Mouse (Mus musculus): Measurements from ENCODE around the gene Ghitm.

The Ghitm gene

DNA sequence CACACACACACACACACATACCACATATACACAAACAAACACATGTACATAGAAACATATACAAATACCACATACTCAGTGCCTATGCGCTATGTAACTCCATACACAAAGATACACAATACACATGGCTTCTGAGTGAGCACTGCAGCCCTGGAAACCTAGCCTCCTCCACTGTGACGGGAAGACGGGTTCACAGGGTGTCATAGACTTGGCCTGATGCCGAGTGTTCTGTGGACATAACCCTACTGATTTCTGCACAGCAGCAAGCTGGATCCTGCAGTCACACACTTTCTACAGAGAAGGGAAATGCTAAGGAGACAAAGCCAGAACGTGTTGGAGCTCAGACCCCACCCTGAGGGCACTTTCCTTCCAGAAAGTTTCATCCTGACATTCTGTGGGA, 30.3 kb downstream of the Ghitm start:
- no peak for DNase-seq (ENCODE audit: low read depth, low spot score)

DNA sequence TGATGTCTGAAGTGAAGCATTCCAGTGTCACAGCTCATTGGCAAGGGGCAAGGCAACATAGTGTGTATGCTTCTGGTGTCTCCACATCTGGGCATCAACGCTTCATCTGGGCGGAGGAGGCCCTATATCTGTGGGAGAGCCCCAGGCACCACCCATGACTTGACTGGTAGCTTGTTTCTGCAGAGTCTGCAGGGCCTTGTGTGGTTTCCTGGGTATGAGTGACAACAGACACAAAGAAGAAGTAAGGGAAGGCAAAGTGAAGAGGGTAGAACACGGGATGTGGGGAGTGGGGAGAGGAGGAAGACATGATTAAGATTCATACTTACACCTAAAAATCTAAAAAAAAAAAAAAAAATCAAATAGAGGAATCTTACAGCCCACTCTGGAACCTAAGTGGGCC, 32.6 kb downstream of the Ghitm start:
- no peak for DNase-seq (ENCODE audit: low read depth, low spot score)

GRCm38 (mm10) chr14:37101531-37101930, 33.5 kb downstream of the Ghitm start:
- DNase-seq (ENCODE audit: low read depth, low spot score), result no peak

DNA sequence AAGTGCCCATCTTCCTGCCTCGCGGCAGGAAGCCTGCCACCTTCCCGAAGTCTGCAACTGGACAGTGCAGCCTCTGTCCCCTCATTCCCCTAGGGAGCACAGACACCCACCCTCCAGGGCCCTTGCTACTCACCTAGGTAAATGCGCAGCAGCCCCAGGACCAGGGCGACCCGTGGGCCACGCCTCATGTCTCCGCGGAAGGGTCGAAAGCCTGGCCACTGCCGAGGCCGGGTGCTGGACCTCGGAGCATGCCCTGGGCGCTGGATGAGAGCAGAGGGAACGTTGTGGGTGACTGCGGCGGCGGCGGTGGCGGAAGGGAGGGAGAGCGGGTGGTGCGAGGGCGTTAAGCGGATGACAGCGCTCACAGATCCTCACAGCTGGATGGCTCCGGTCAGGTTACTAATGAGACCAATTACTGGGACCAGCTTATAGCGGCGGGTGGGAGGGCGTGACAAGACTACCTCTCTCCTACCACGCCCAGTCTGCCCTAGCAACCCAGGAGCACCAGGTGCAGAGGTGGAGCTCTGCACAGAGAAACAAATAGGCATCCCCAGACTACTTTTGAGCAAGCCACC, 37.0 kb downstream of the Ghitm start, which contains the start of gene Cdhr1:
TSS of gene Cdhr1 (minus strand) at position 392 of the 575 bp plus-strand sequence.
- DNase-seq (ENCODE audit: low read depth, low spot score), result no peak

- DNase-seq (ENCODE audit: low read depth, low spot score), result no peak
Measured at GRCm38 (mm10) chr14:37095556-37095955, 39.5 kb downstream of the Ghitm start.

DNA sequence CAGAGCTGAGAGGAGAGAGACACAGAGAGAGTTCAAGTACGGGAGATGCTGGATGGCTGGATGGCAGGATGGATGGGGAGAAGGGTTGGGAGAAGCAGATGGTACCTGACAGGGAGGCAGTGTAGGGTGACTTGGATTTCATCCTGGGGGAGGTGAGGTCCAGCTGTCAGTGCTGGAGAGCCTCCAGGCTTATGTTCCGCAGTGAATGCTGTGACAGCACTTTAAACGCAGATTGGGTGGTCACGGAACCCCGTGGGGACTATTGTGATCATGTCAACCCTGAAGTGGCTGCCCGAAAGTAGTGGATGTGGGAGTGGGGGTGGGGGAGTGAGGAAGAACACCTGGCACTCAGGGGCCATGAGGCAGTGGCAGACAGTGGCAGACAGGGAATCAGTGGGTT, 40.6 kb downstream of the Ghitm start:
- no peak for DNase-seq (ENCODE audit: low read depth, low spot score)

DNA sequence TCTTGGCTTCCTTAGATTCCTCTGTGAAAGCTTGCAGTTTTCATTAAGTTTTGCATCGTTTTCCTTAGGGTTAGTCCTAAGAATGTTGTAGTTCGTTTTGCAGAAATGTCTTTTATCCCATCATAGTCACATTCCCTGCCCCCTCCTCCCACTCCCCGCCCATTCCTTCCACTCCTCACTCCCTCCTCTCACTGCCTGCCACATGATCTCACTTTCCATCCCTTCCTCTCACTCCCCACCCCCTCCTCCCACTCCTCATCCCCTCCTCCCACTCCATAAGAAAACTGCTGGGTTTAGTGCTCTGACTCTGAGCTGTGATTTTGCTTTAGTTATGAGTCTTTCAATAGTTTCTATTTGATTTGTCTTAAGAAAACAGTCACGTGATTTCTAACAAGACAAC, 51.3 kb downstream of the Ghitm start:
- no peak for DNase-seq (ENCODE audit: low read depth, low spot score)

DNA sequence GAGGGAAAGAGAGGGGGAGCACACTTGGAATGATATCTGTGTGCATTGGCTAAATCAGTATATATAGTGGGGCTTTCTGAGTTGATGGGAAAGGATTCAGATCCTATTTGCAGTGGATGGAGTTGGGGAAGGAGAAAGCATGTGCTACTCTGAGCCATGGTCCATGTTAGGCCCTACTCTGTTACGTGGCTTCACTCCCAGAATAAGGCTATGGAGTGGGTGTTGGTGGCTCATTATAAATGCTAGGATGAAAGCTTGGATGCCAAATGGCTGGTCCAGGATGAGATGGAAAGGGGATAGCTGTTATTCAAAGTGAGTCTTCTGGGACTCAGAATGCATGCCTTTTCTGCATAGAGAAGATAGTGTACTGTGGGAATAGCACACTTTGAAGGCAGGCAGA, 54.3 kb downstream of the Ghitm start:
- DNase-seq (ENCODE audit: low read depth, low spot score), result no peak

Data from 3T3-L1 (cell line).